Mouse (Mus musculus) heart, adult 8-10 months (tissue): ENCODE data around the gene Wsb1. TPM values are rescaled to one million over a fixed set of nuclear protein-coding genes. Genes with fewer than 3 reads are reported as not detected.

Experiments
- DNase-seq: peaks from one replicate; pipeline ENCODE4 v3.0.0; 2022; ENCODE audit warnings: low spot score
- total RNA-seq, 4 experiments: library from RNA; stranded (reverse); gene quantifications; 2 replicates each; pipeline ENCODE4 v1.2.4; 2022

Gene Wsb1
- total RNA-seq, 4 experiments from 2014 or later, result 9.5 to 13.5 (median 12.3) TPM

- DNase-seq, result no peak
Measured at GRCm38 (mm10) chr11:79217133-79217532, 37.3 kb downstream of the Wsb1 start.

- DNase-seq, result no peak
Measured at GRCm38 (mm10) chr11:79215539-79215938, 38.9 kb downstream of the Wsb1 start.

- DNase-seq, result peak; percentile 99
Measured at GRCm38 (mm10) chr11:79214015-79214418, 40.5 kb downstream of the Wsb1 start.

GRCm38 (mm10) chr11:79209882-79210471 lies 44.5 kb downstream of the Wsb1 start:
- no peak for DNase-seq

GRCm38 (mm10) chr11:79209113-79209512 lies 45.4 kb downstream of the Wsb1 start:
- DNase-seq, result no peak

- DNase-seq, result no peak
Measured at GRCm38 (mm10) chr11:79208462-79208861, 46.0 kb downstream of the Wsb1 start.

- no peak for DNase-seq
Measured at GRCm38 (mm10) chr11:79207691-79208090, 46.8 kb downstream of the Wsb1 start.

GRCm38 (mm10) chr11:79204444-79204843 lies 50.0 kb downstream of the Wsb1 start:
- no peak for DNase-seq

GRCm38 (mm10) chr11:79200502-79200901 lies 54.0 kb downstream of the Wsb1 start:
- DNase-seq, result no peak

- no peak for DNase-seq
Measured at GRCm38 (mm10) chr11:79198562-79198961, 55.9 kb downstream of the Wsb1 start.

- DNase-seq, result no peak
Measured at GRCm38 (mm10) chr11:79197846-79198235, 56.6 kb downstream of the Wsb1 start.

GRCm38 (mm10) chr11:79196876-79197845 lies 57.3 kb downstream of the Wsb1 start:
- no peak for DNase-seq

GRCm38 (mm10) chr11:79196196-79196869 lies 58.1 kb downstream of the Wsb1 start:
- no peak for DNase-seq

GRCm38 (mm10) chr11:79192176-79192575 lies 62.3 kb downstream of the Wsb1 start:
- DNase-seq, result no peak

GRCm38 (mm10) chr11:79191214-79191613 lies 63.3 kb downstream of the Wsb1 start:
- no peak for DNase-seq

- DNase-seq, result no peak
Measured at GRCm38 (mm10) chr11:79190257-79190656, 64.2 kb downstream of the Wsb1 start.

Other genes starting within 250 kb of the Wsb1 start
- 1 to 10 TPM; 5.9 to 8.2 (median 6.5) TPM for gene Ksr1, start 108.3 kb downstream of the Wsb1 start, total RNA-seq
- not detected for gene Gm9964, start 42.2 kb upstream of the Wsb1 start, total RNA-seq
- gene Nf1, start 85.0 kb upstream of the Wsb1 start, total RNA-seq, result 10 to 100 TPM; 25.2 to 31.6 (median 29.9) TPM
- not detected for gene Omg, start 249.4 kb upstream of the Wsb1 start, total RNA-seq